Mouse (Mus musculus) forebrain, postnatal 0 days (tissue): ENCODE results near the gene Slc25a18. TPM values are rescaled to one million over a fixed set of nuclear protein-coding genes. Genes with fewer than 3 reads are reported as not detected.

Source experiments
- ATAC-seq: fragments of 200-750 bp; cut with Nextera tagmentation; 2 replicates; pipeline ENCODE4 v1.8.0; 2017; ENCODE audit warnings: mild to moderate bottlenecking, moderate library complexity
- DNase-seq: peaks from one replicate; pipeline ENCODE4 v3.0.0-alpha.2; 2015
- H3K27ac ChIP-seq: fragments of 300-500 bp; sonication (generic); 2 replicates; pipeline ENCODE4 v1.5.1; 2014; ENCODE audit warnings: low read depth, mild to moderate bottlenecking, antibody characterized with exemption, low read length, moderate library complexity, mixed read lengths
- H3K27me3 ChIP-seq: fragments of 300-500 bp; sonication (generic); 2 replicates; pipeline ENCODE4 v1.6.1; 2014; ENCODE audit warnings: mild to moderate bottlenecking, low read length, mixed read lengths; ENCODE audit not compliant: insufficient read depth
- H3K36me3 ChIP-seq: fragments of 300-500 bp; sonication (generic); 2 replicates; pipeline ENCODE4 v1.6.1; 2014; ENCODE audit warnings: mild to moderate bottlenecking, moderate library complexity; ENCODE audit not compliant: insufficient read depth
- H3K4me1 ChIP-seq: fragments of 300-500 bp; sonication (generic); 2 replicates; pipeline ENCODE4 v1.6.1; 2014; ENCODE audit warnings: antibody characterized with exemption; ENCODE audit not compliant: insufficient read depth
- H3K4me2 ChIP-seq: fragments of 300-500 bp; sonication (generic); 2 replicates; pipeline ENCODE4 v1.6.1; 2014; ENCODE audit warnings: low read depth, mild to moderate bottlenecking, moderate library complexity
- H3K4me3 ChIP-seq: fragments of 300-500 bp; sonication (generic); 2 replicates; pipeline ENCODE4 v1.5.1; 2014; ENCODE audit warnings: low read depth, low read length, mixed read lengths
- H3K9ac ChIP-seq: fragments of 300-500 bp; sonication (generic); 2 replicates; pipeline ENCODE4 v1.6.1; 2014; ENCODE audit warnings: mild to moderate bottlenecking
- H3K9me3 ChIP-seq: fragments of 300-500 bp; sonication (generic); 2 replicates; pipeline ENCODE4 v1.6.1; 2016; ENCODE audit warnings: low read length
- CTCF ChIP-seq: sonication (generic); IDR thresholded peaks from 2 replicates; pipeline ENCODE4 v1.5.1; 2016; ENCODE audit warnings: antibody characterized with exemption, control low read depth, low read depth
- WGBS: fragments of 180-500 bp; shearing (Covaris S2); extraction: QIAGEN DNeasy Blood & Tissue Kit; methylation state at CpG from one replicate; pipeline ENCODE4 v1.1.7; 2014; 5-methylcytosine and 5-hydroxymethylcytosine counted together
- polyA plus RNA-seq: library from polyadenylated mRNA; unstranded; fragments of >200 nt; fragmentation: Nextera tagmentation; extraction: Ambion mirVana; gene quantifications from 2 replicates; pipeline ENCODE4 v1.2.1, GENCODE M21; 2015
- total RNA-seq: library from RNA; depleted of rRNA; stranded (reverse); fragments of >200 nt; gene quantifications from 2 replicates; pipeline ENCODE4 v1.2.3, GENCODE M21; 2014

Gene Slc25a18
- total and polyA plus RNA-seq, 2 experiments from 2014 or later, result 21.1 to 25.1 TPM

GRCm38 (mm10) chr6:120819294-120819693 is 45.9 kb downstream of the Slc25a18 start:
- Histone ChIP-seq H3K27me3 (no peaks in the 10 kb centered on the region), H3K9me3 (no peaks in the 10 kb centered on the region), H3K4me1 (peaks cover 7% of the 10 kb centered on the region), H3K4me3 (no peak overlapping the region), H3K4me2 (no peak overlapping the region), H3K36me3 (peaks cover 22% of the 10 kb centered on the region), H3K27ac (no peak overlapping the region), H3K9ac (no peak overlapping the region)
- no peak for DNase-seq
- ATAC-seq, result no peak
- no peak for TF ChIP-seq CTCF
- WGBS, result 95% methylated on average over 2 of the region's 2 CpGs

GRCm38 (mm10) chr6:120820144-120820543 is 46.8 kb downstream of the Slc25a18 start:
- no peak overlapping the region for H3K4me2 ChIP-seq
- no peak overlapping the region for H3K27ac ChIP-seq
- no peak overlapping the region for H3K9ac ChIP-seq
- no peak for TF ChIP-seq CTCF
- ATAC-seq (no peak), DNase-seq (no peak)
- 89% methylated on average over 5 of the region's 5 CpGs for WGBS
- H3K4me3 ChIP-seq, result no peak overlapping the region
- H3K36me3 ChIP-seq, result peaks cover 22% of the 10 kb centered on the region
- H3K9me3 ChIP-seq, result no peaks in the 10 kb centered on the region
- peaks cover 7% of the 10 kb centered on the region for H3K4me1 ChIP-seq
- H3K27me3 ChIP-seq, result no peaks in the 10 kb centered on the region

GRCm38 (mm10) chr6:120820941-120821340 is 47.6 kb downstream of the Slc25a18 start:
- H3K36me3 ChIP-seq, result peaks cover 22% of the 10 kb centered on the region
- DNase-seq (no peak), ATAC-seq (no peak)
- peaks cover 7% of the 10 kb centered on the region for H3K4me1 ChIP-seq
- WGBS, result 94% methylated on average over 1 of the region's 1 CpGs
- 0 out of 2 replicates have a peak overlapping the region, but pooled peaks have one; percentile 55 for H3K4me2 ChIP-seq
- H3K27ac ChIP-seq, result no peak overlapping the region
- H3K9ac ChIP-seq, result no peak overlapping the region
- no peak overlapping the region for H3K4me3 ChIP-seq
- no peak for TF ChIP-seq CTCF
- no peaks in the 10 kb centered on the region for H3K9me3 ChIP-seq
- no peaks in the 10 kb centered on the region for H3K27me3 ChIP-seq

GRCm38 (mm10) chr6:120821715-120822114 is 48.3 kb downstream of the Slc25a18 start:
- H3K4me2 ChIP-seq, result peak overlapping the region; percentile 55
- peaks cover 22% of the 10 kb centered on the region for H3K36me3 ChIP-seq
- no peaks in the 10 kb centered on the region for H3K9me3 ChIP-seq
- ATAC-seq (no peak), DNase-seq (no peak)
- H3K27me3 ChIP-seq, result no peaks in the 10 kb centered on the region
- H3K4me1 ChIP-seq, result peaks cover 7% of the 10 kb centered on the region
- no peak overlapping the region for H3K27ac ChIP-seq
- peak overlapping the region; percentile 71 for H3K9ac ChIP-seq
- WGBS, result 56% methylated on average over 5 of the region's 5 CpGs
- peak overlapping the region; percentile 73 for H3K4me3 ChIP-seq
- TF ChIP-seq CTCF, result no peak

GRCm38 (mm10) chr6:120822307-120822928 is 49.0 kb downstream of the Slc25a18 start, which contains the start of gene Atp6v1e1:
Gene Atp6v1e1 (minus strand): TSS chr6:120822793.
- Histone ChIP-seq H3K27me3 (no peaks in the 10 kb centered on the region), H3K4me1 (peaks cover 7% of the 10 kb centered on the region), H3K36me3 (peaks cover 19% of the 10 kb centered on the region), H3K4me3 (peak within 1 kb of the TSS; percentile 73), H3K27ac (peak within 1 kb of the TSS; percentile 83), H3K9ac (peak within 1 kb of the TSS; percentile 71), H3K9me3 (no peaks in the 10 kb centered on the region), H3K4me2 (peak within 1 kb of the TSS; percentile 55)
- WGBS, result 2% methylated on average over 41 of the region's 41 CpGs
- no peak for TF ChIP-seq CTCF
- ATAC-seq (peak; percentile 98), DNase-seq (peak; percentile 95)

GRCm38 (mm10) chr6:120822937-120823614 is 49.7 kb downstream of the Slc25a18 start:
- H3K27ac ChIP-seq, result no peak overlapping the region
- peak; percentile 22 for TF ChIP-seq CTCF
- H3K9me3 ChIP-seq, result no peaks in the 10 kb centered on the region
- no peak overlapping the region for H3K9ac ChIP-seq
- H3K4me3 ChIP-seq, result peak overlapping the region; percentile 73
- ATAC-seq (peak; percentile 39), DNase-seq (peak; percentile 17)
- no peaks in the 10 kb centered on the region for H3K27me3 ChIP-seq
- 64% methylated on average over 10 of the region's 10 CpGs for WGBS
- H3K36me3 ChIP-seq, result peaks cover 13% of the 10 kb centered on the region
- H3K4me2 ChIP-seq, result peak overlapping the region; percentile 39
- H3K4me1 ChIP-seq, result peaks cover 7% of the 10 kb centered on the region

GRCm38 (mm10) chr6:120830056-120830455 is 56.7 kb downstream of the Slc25a18 start:
- H3K4me2 ChIP-seq, result no peak overlapping the region
- H3K9ac ChIP-seq, result no peak overlapping the region
- no peak for DNase-seq
- 60% methylated on average over 1 of the region's 1 CpGs for WGBS
- no peak for ATAC-seq
- no peak overlapping the region for H3K27ac ChIP-seq
- H3K4me1 ChIP-seq, result no peaks in the 10 kb centered on the region
- no peaks in the 10 kb centered on the region for H3K9me3 ChIP-seq
- TF ChIP-seq CTCF, result no peak
- no peaks in the 10 kb centered on the region for H3K27me3 ChIP-seq
- no peaks in the 10 kb centered on the region for H3K36me3 ChIP-seq
- H3K4me3 ChIP-seq, result no peak overlapping the region
